Mouse (Mus musculus): ENCODE results near the gene Gas1.

- TF ChIP-seq CTCF (IDR thresholded peaks at IDR 0.05; ENCODE audit: insufficient read depth, low read depth, low read length) (no peak), POLR2A (IDR thresholded peaks at IDR 0.05; ENCODE audit: insufficient read depth, low read depth, low read length) (no peak)
Observed at GRCm38 (mm10) chr13:60173186-60173585, 4.0 kb downstream of the Gas1 start.

Data from olfactory bulb, adult 2 months (tissue).